In the genomic region with DNA sequence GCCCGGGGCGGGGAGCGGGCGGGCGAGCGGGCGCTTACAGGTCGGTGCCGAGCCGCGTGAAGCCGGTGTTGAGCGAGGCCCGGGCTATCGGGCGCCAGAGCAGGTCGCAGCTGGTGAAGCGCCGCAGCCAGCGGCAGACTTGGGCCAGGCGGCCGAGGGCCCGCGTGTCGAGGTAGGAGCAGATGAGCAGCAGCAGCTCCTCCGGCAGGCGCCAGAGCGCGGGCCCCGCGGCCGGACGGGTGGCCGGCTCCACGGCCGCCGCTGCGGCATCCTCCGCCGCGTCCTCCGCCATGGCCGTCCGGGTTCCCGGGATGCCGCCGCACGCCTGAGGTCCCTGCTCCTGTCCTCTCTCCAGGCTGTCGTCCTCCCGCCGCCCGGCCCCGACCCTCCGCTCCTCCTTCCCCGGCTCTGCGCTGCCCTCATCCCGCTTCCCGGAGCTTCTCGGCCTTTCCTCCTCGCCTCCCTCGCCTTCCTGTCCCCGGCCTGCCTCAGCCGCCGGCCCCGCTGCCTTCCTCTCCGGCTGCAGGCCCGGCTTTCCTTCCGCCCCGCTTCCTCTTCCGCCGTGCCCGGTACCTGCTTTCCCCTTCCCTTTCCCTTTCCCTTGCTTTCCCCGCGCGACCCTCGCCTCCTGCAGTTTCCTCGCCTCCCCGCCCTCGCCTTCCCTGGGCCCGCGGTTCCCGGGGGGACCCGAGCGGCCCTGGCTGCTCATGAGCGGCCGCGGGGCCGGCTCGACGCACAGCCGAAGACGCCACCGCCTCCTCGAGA, we compare ENCODE assay signal across 8 mouse cellular contexts. TPM values are rescaled to one million over a fixed set of nuclear protein-coding genes. Genes with fewer than 3 reads are reported as not detected.
DNase-seq lines count a peak whose midpoint lies in the region; ATAC-seq lines count a peak whose summit lies in the region.

Fbxw4 (minus strand) TSS at position 575 of the 765 bp plus-strand sequence.

- H3K36me3 ChIP-seq in embryonic facial prominence, embryonic 15.5 days, result no peaks in the 10 kb centered on the region
- no peaks in the 10 kb centered on the region for H3K36me3 ChIP-seq in limb, embryonic 12.5 days
- no peaks in the 10 kb centered on the region for H3K36me3 ChIP-seq in midbrain, embryonic 13.5 days

- H3K9ac ChIP-seq in embryonic facial prominence, embryonic 15.5 days, result peak within 1 kb of the TSS; percentile 97
- H3K9ac ChIP-seq in limb, embryonic 12.5 days (replicated peaks), result peak within 1 kb of the TSS; percentile 99
- H3K9ac ChIP-seq in midbrain, embryonic 13.5 days (replicated peaks), result peak within 1 kb of the TSS; percentile 97

- no peaks in the 10 kb centered on the region for H3K9me3 ChIP-seq in embryonic facial prominence, embryonic 15.5 days (replicated peaks)
- no peaks in the 10 kb centered on the region for H3K9me3 ChIP-seq in limb, embryonic 12.5 days
- H3K9me3 ChIP-seq in midbrain, embryonic 13.5 days, result no peaks in the 10 kb centered on the region

- H3K4me1 ChIP-seq in embryonic facial prominence, embryonic 15.5 days, result peaks cover 35% of the 10 kb centered on the region
- peaks cover 30% of the 10 kb centered on the region for H3K4me1 ChIP-seq in limb, embryonic 12.5 days (replicated peaks)
- peaks cover 31% of the 10 kb centered on the region for H3K4me1 ChIP-seq in midbrain, embryonic 13.5 days (replicated peaks)

- peak within 1 kb of the TSS; percentile 93 for H3K27ac ChIP-seq in embryonic facial prominence, embryonic 15.5 days (replicated peaks)
- peak within 1 kb of the TSS; percentile 96 for H3K27ac ChIP-seq in limb, embryonic 12.5 days
- H3K27ac ChIP-seq in midbrain, embryonic 13.5 days, result peak within 1 kb of the TSS; percentile 96

- peak within 1 kb of the TSS; percentile 69 for H3K4me2 ChIP-seq in embryonic facial prominence, embryonic 15.5 days (replicated peaks)
- peak within 1 kb of the TSS; percentile 82 for H3K4me2 ChIP-seq in limb, embryonic 12.5 days
- peak within 1 kb of the TSS; percentile 69 for H3K4me2 ChIP-seq in midbrain, embryonic 13.5 days (replicated peaks)

- under 1% methylated on average over 88 of the region's 94 CpGs for WGBS in embryonic facial prominence, embryonic 15.5 days
- under 1% methylated on average over 87 of the region's 94 CpGs for WGBS in limb, embryonic 12.5 days
- WGBS in midbrain, embryonic 13.5 days, result 1% methylated on average over 86 of the region's 94 CpGs

- no peaks in the 10 kb centered on the region for H3K27me3 ChIP-seq in embryonic facial prominence, embryonic 15.5 days
- H3K27me3 ChIP-seq in limb, embryonic 12.5 days, result no peaks in the 10 kb centered on the region
- no peaks in the 10 kb centered on the region for H3K27me3 ChIP-seq in midbrain, embryonic 13.5 days

- DNase-seq in A20 (ENCODE audit: low read depth, low spot score), result peak; percentile 89
- peak; percentile 49 to 62 for DNase-seq in adrenal gland, postnatal 4 days (ENCODE audit: low spot score in 2 of 2)
- DNase-seq in heart, adult 9 months (ENCODE audit: low spot score in 2 of 2), result peak; percentile 72 to 78
- peak; percentile 66 for DNase-seq in kidney, adult 9 months
- DNase-seq in spleen, adult 18-20 months, result peak; percentile 63 to 75

- peak; percentile 85 for ATAC-seq in embryonic facial prominence, embryonic 15.5 days (ENCODE audit: insufficient number of reproducible peaks, low FRiP score, low TSS enrichment, low read depth)
- peak; percentile 84 for ATAC-seq in limb, embryonic 12.5 days (ENCODE audit: insufficient number of reproducible peaks, insufficient read depth, low FRiP score, low TSS enrichment, low read depth)
- ATAC-seq in midbrain, embryonic 13.5 days, result peak; percentile 87

- H3K4me3 ChIP-seq in embryonic facial prominence, embryonic 15.5 days (replicated peaks), result peak within 1 kb of the TSS; percentile 89
- peak within 1 kb of the TSS; percentile 92 for H3K4me3 ChIP-seq in limb, embryonic 12.5 days (replicated peaks)
- H3K4me3 ChIP-seq in midbrain, embryonic 13.5 days (replicated peaks), result peak within 1 kb of the TSS; percentile 84

RNA-seq across cellular contexts. Expression of gene Fbxw4, which starts in this region (rescaled TPM):
- 10 to 100 TPM; 29.3 to 31.6 TPM for total RNA-seq in adrenal gland, postnatal 4 days (2021)
- polyA plus RNA-seq in embryonic facial prominence, embryonic 15.5 days (2015; fragmentation: Nextera tagmentation; extraction: Ambion mirVana), result 6.0 and 6.2 TPM in 2 replicates
- 6.8 and 7.2 TPM in 2 replicates for polyA plus RNA-seq in limb, embryonic 12.5 days (2016; fragmentation: Nextera tagmentation; extraction: Ambion mirVana)
- polyA plus RNA-seq in midbrain, embryonic 13.5 days (2015; fragmentation: Nextera tagmentation; extraction: Ambion mirVana), result 3.8 and 5.5 TPM in 2 replicates

Comparison
In these comparisons a context has a peak if more than half of its experiments do, and no peak if none do; other contexts are left out.
1. Peak in every context shown above with its lines: DNase-seq, ATAC-seq, H3K4me3 ChIP-seq and H3K27ac ChIP-seq.